Mouse (Mus musculus) erythroblast, embryonic 14.5 days (primary cell): ENCODE results near the gene Pabpc1l. TPM values are rescaled to one million over a fixed set of nuclear protein-coding genes. Genes with fewer than 3 reads are reported as not detected.
A peak's percentile ranks its signal among the peaks of the same experiment; 100 is the strongest.

ENCODE experiments used
- H3K27me3 ChIP-seq: 2 replicates; pipeline ENCODE4 v1.6.1; 2012; ENCODE audit warnings: inconsistent platforms; ENCODE audit not compliant: control insufficient read depth
- H3K36me3 ChIP-seq: 2 replicates; pipeline ENCODE4 v1.6.1; 2012; ENCODE audit warnings: mild to moderate bottlenecking, inconsistent platforms; ENCODE audit not compliant: control insufficient read depth
- H3K4me1 ChIP-seq: 2 replicates; pipeline ENCODE4 v1.6.1; 2012; ENCODE audit warnings: inconsistent platforms; ENCODE audit not compliant: control insufficient read depth
- H3K4me3 ChIP-seq: replicated peaks from 2 replicates; pipeline ENCODE3; 2012; ENCODE audit warnings: moderate library complexity, mild to moderate bottlenecking, inconsistent platforms
- H3K9me3 ChIP-seq: 2 replicates; pipeline ENCODE4 v1.6.1; 2012; ENCODE audit warnings: low read length, inconsistent platforms, mixed read lengths; ENCODE audit not compliant: control insufficient read depth
- GATA1 ChIP-seq: IDR thresholded peaks from 2 replicates; pipeline ENCODE4 v1.6.1; 2012; ENCODE audit warnings: low read length, inconsistent platforms, mixed read lengths
- TAL1 ChIP-seq: IDR thresholded peaks from 3 replicates; pipeline ENCODE4 v1.6.1; 2012; ENCODE audit warnings: low read length, inconsistent platforms, mixed read lengths
- polyA plus RNA-seq: library from polyadenylated mRNA; stranded (reverse); fragments of >175 nt; gene quantifications from 2 replicates; pipeline ENCODE4 v1.2.3, GENCODE M21; 2012

Pabpc1l gene
- polyA plus RNA-seq, 1 experiment = 0.09 TPM

DNA sequence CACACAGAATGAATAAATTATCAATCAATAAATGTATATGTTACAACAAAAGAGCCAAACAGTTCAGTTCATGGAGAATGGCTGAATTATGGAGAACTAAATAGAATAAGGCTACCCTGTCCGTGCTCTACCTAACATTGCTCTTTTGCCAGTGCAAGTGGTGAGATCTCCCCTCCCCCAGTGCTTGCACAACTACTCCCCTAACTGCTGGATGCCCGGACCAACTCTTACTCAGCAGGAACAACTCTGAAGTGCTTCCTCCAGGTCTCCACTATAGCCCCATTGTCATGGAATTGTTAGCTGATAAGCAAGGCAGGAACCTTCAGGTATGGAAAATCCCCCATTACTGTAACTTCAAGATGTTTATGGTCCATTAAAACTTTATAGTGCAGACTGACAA is 3.1 kb upstream of the Pabpc1l start:
- no peak overlapping the region for H3K4me3 ChIP-seq
- H3K9me3 ChIP-seq = no peaks in the 10 kb centered on the region
- no peaks in the 10 kb centered on the region for H3K27me3 ChIP-seq
- TF ChIP-seq GATA1 (no peak), TAL1 (no peak)
- peaks cover 24% of the 10 kb centered on the region for H3K36me3 ChIP-seq
- H3K4me1 ChIP-seq = no peaks in the 10 kb centered on the region

DNA sequence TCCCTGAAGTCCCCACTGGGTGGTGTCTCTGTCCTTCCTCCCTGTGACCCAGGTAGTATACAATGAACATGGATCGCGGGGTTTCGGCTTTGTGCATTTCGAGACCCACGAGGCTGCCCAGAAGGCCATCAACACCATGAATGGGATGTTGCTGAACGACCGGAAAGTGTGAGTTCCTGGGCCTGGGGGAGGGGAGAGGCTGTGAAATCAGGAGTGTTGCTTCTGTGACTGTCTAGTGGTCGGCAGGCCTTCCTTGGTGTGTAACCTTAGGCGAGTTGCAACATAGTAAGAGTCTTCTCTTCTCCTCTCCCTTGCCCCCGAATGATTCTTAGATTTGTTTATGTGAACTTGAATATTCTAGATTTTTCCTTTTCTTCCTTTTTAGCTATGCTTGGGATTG is 5.9 kb downstream of the Pabpc1l start:
- no peak for TF ChIP-seq GATA1
- TF ChIP-seq TAL1 = no peak
- no peak overlapping the region for H3K4me3 ChIP-seq
- peaks cover 4% of the 10 kb centered on the region; the same call in 1 of the 2 replicates for H3K9me3 ChIP-seq
- no peaks in the 10 kb centered on the region for H3K36me3 ChIP-seq
- H3K4me1 ChIP-seq = no peaks in the 10 kb centered on the region
- no peaks in the 10 kb centered on the region for H3K27me3 ChIP-seq

DNA sequence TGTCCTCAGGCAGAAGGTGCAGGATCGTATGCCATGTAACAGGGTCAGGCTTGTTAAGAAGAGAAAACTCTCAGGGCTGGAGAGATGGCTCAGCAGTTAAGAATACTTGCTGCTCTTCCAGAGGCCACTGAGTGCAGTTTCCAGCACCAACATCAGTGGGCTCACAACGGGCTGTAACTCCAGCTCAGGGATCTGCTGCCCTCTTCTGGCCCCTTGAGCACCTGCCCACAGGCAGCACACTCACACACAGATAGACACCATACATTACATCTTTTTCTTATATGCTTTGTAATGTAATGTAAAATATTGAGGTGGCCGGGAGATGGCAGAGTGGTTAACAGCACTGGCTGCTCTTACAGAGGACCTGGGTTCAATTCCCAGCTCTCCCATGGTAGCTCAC is 7.7 kb downstream of the Pabpc1l start:
- no peak for TF ChIP-seq GATA1
- no peak for TF ChIP-seq TAL1
- Histone ChIP-seq H3K4me1 (peaks cover 5% of the 10 kb centered on the region; the same call in 1 of the 2 replicates), H3K4me3 (no peak overlapping the region), H3K9me3 (peaks cover 4% of the 10 kb centered on the region; the same call in 1 of the 2 replicates), H3K27me3 (no peaks in the 10 kb centered on the region), H3K36me3 (no peaks in the 10 kb centered on the region)

DNA sequence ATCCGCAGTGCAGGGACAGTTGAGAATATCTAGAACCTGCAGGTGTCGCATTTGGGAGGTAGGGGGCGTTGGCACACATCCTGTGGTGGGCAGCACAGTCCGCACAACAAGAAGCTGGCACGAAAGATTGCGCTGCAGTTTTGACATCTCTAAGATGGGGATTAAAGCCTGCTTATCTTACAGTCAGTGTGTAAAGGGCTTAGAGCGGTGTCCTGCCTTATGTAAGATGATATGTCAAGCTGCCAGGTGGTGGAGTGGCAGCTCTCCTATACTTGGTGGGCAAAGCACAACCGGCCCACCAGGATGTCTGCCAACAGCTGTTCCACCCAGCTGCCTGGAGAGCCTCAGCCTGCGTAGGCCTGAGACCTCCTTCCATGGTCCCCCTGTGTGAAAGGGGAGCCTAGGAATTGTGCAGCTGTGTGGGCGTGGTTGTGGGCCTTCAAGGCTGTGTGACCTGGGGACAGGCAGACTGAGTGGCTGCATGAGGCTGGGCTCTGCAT is 11.3 kb downstream of the Pabpc1l start:
- peaks cover 6% of the 10 kb centered on the region for H3K9me3 ChIP-seq
- H3K36me3 ChIP-seq = no peaks in the 10 kb centered on the region
- H3K27me3 ChIP-seq = peaks cover 4% of the 10 kb centered on the region
- TF ChIP-seq TAL1 (no peak), GATA1 (no peak)
- no peak overlapping the region for H3K4me3 ChIP-seq
- H3K4me1 ChIP-seq = peaks cover 7% of the 10 kb centered on the region; the same call in 1 of the 2 replicates

DNA sequence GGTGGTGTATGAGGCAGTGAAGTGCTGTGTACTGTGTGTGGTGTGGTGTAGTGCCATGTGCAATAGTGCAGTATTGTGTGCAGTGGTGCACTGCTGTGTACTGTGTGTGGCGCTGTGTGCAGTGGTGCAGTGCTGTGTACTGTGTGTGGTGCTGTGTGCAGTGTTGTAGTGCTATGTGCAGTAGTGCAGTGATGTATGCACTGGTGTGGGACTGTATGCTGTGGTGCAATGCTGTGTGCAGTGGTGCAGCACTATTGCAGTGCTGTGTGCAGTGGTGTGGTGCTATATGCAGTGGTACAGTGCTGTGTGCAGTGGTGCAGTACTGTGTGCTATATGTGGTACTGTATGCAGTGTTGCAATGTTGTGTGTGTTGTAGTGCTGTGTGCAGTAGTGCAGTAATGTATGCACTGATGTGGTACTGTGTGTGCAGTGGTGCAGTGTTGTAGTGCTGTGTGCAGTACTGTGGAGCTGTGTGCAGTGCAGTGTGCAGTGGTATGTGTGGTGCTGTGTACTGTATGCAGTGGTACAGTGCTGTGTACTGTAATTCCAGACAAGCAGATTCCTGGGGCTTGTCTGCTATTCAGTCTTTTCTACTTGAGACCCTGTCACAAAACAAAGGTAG is 13.3 kb downstream of the Pabpc1l start:
- Histone ChIP-seq H3K4me1 (peaks cover 7% of the 10 kb centered on the region; the same call in 1 of the 2 replicates), H3K27me3 (peaks cover 4% of the 10 kb centered on the region), H3K4me3 (no peak overlapping the region), H3K9me3 (peaks cover 2% of the 10 kb centered on the region), H3K36me3 (no peaks in the 10 kb centered on the region)
- TF ChIP-seq GATA1 (no peak), TAL1 (0 out of 3 replicates have a peak, but pooled peaks have one; percentile 37)

DNA sequence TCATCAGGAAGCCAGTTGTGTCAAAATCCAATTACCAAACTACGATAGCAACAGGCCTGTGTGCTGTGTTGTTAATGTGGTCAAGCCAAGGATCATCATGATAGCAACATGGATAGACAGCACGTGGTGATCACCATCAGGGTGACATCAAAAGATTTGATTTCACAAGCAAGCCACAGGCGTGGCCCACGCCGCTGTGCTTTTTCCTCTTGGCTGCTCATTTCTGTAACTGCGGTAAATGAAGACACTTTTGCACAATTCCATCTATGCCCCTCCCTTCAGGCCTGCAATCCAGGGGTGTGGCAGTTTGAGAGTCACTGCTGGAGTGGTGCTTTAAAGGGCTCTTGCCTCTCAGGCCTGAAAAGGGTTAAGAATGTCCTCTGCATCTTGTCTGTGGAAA is 15.7 kb downstream of the Pabpc1l start:
- Histone ChIP-seq H3K4me3 (no peak overlapping the region), H3K4me1 (peaks cover 7% of the 10 kb centered on the region; the same call in 1 of the 2 replicates), H3K36me3 (no peaks in the 10 kb centered on the region), H3K27me3 (peaks cover 4% of the 10 kb centered on the region), H3K9me3 (peaks cover 2% of the 10 kb centered on the region)
- TF ChIP-seq TAL1 = no peak
- TF ChIP-seq GATA1 = no peak

DNA sequence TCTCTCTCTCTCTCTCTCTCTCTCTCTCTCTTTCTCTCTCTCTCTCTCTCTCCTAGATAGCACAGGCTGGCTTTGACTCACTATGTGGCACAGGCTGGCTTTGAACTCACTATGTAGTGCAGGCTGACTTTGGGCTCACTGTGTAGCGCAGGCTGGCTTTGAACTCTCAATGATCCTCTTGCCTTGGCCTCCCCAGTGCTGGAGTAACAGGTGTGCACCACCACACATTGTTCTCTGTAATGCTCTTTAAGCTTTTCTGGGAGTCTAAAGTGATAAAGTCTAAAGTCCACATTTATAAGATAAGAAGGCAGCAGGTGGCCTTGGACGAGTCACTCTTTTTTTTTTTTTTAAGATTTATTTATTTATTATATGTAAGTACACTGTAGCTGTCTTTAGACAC is 16.3 kb downstream of the Pabpc1l start:
- Histone ChIP-seq H3K27me3 (peaks cover 4% of the 10 kb centered on the region), H3K4me1 (peaks cover 5% of the 10 kb centered on the region; the same call in 1 of the 2 replicates), H3K36me3 (no peaks in the 10 kb centered on the region), H3K9me3 (peaks cover 2% of the 10 kb centered on the region), H3K4me3 (no peak overlapping the region)
- no peak for TF ChIP-seq TAL1
- no peak for TF ChIP-seq GATA1

DNA sequence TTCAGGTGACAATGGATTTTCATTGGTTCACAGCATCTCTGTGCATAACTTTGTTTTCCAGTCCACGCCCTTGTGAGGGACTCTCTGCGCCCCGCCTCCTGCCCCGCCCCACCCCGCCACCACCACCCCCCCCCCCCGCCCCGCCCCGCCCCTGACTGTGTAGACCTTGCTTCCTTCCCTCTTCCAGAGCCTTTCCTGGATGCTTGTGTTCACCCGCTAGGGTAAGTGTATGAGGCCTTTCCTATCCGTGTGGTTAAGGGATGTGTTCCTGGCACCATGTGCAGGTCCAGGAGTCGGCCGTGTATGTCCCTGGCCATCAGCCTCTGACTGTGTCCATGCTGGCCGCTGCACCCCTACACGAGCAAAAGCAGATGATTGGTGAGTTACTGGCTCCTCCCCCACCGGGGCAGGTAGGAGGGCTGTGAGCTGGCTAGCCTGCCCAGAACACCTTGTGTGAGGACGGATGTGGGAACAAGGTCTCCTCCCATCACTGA is 22.0 kb downstream of the Pabpc1l start:
- H3K36me3 ChIP-seq = peaks cover 5% of the 10 kb centered on the region
- peak overlapping the region; percentile 51 for H3K4me3 ChIP-seq
- TF ChIP-seq TAL1 (no peak), GATA1 (no peak)
- no peaks in the 10 kb centered on the region for H3K9me3 ChIP-seq
- H3K4me1 ChIP-seq = peaks cover 5% of the 10 kb centered on the region
- H3K27me3 ChIP-seq = no peaks in the 10 kb centered on the region

DNA sequence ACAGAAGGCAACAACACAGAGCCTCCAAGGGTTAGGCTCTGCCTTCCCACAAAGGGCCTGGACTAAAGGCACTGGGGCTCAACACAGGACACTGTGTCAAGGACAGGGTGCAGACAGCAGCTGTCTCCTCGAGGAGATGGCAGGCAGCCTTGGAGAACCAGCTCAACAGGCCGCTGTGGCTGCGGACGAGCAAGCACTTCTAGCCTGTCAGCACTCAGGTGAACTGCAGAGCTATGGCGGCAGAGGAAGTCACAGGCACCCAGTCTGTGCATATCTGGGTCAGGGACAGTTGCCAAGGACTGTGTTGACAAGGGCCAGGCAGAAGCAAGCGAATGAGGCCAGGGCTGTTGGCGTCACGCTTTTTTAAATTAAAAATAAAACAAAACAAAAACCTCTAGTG is 28.5 kb downstream of the Pabpc1l start:
- H3K27me3 ChIP-seq = no peaks in the 10 kb centered on the region
- TF ChIP-seq TAL1 = no peak
- no peak for TF ChIP-seq GATA1
- H3K4me3 ChIP-seq = no peak overlapping the region
- H3K9me3 ChIP-seq = no peaks in the 10 kb centered on the region
- no peaks in the 10 kb centered on the region for H3K4me1 ChIP-seq
- H3K36me3 ChIP-seq = peaks cover 63% of the 10 kb centered on the region

DNA sequence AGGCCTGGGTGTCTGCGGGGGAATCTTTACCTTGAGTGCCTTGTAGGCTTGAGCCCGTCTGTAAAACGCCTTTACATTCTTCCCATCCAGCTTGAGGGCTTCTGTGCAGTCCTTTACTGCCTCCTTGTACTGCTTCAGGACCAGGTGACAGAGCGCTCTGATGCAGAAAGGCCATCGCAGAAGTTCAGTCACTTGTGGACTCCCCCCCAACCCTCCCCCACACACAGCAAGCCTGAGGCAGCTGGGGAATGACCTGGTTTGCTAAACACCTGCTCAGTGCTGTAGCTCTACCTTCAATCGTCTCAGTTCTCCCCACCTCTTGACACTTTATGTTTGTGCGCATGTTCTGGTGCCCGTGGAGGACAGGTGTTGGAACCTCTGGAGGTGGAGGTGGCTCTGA is 29.4 kb downstream of the Pabpc1l start:
- Histone ChIP-seq H3K36me3 (peaks cover 72% of the 10 kb centered on the region), H3K9me3 (no peaks in the 10 kb centered on the region), H3K4me1 (no peaks in the 10 kb centered on the region), H3K4me3 (no peak overlapping the region), H3K27me3 (no peaks in the 10 kb centered on the region)
- TF ChIP-seq TAL1 (no peak), GATA1 (no peak)
